Mouse (Mus musculus) thymus, adult 2 months (tissue): ENCODE results near the gene St6galnac3.

ENCODE experiments used
- CTCF ChIP-seq: fragments of 200-500 bp; IDR thresholded peaks from 2 replicates; pipeline ENCODE4 v1.5.1; 2012; ENCODE audit warnings: mild to moderate bottlenecking, control low read depth, low read length, moderate library complexity, borderline replicate concordance; ENCODE audit not compliant: control insufficient read depth, poor library complexity, insufficient read depth; ENCODE audit errors: extremely low read depth
- POLR2A ChIP-seq: fragments of 200-500 bp; IDR thresholded peaks from 2 replicates; pipeline ENCODE4 v1.6.1; 2012; ENCODE audit warnings: mild to moderate bottlenecking, low read length, control low read depth, moderate library complexity; ENCODE audit not compliant: control insufficient read depth, poor library complexity, insufficient read depth; ENCODE audit errors: extremely low read depth

- TF ChIP-seq CTCF = no peak
- no peak for TF ChIP-seq POLR2A
These were observed 484.6 kb downstream of the St6galnac3 start for GRCm38 (mm10) chr3:153240366-153240765.
